Mouse (Mus musculus) CD4-positive, CD25-positive, alpha-beta regulatory T cell, adult 4 months (primary cell): ENCODE data around the gene Fam8a1. TPM values are rescaled to one million over a fixed set of nuclear protein-coding genes. Genes with fewer than 3 reads are reported as not detected.

Experiments
- polyA plus RNA-seq, 2 experiments: library from polyadenylated mRNA; unstranded; fragments of 100-300 nt; shearing (Covaris generic); gene quantifications; one replicate each; pipeline ENCODE4 v1.2.1; 2017

Fam8a1 gene
- polyA plus RNA-seq, 2 experiments from 2014 or later, result 8.5 to 9.0 TPM

Other genes starting within 250 kb of the Fam8a1 start
- gene Cap2, start 167.7 kb upstream of the Fam8a1 start, polyA plus RNA-seq, result under 1 TPM; 0.30 to 0.32 TPM
- gene Nup153, start 58.4 kb downstream of the Fam8a1 start, polyA plus RNA-seq, result 10 to 100 TPM; 51.7 to 77.9 TPM